Mouse (Mus musculus): ENCODE data around the gene Colca2.

Colca2 gene

DNA sequence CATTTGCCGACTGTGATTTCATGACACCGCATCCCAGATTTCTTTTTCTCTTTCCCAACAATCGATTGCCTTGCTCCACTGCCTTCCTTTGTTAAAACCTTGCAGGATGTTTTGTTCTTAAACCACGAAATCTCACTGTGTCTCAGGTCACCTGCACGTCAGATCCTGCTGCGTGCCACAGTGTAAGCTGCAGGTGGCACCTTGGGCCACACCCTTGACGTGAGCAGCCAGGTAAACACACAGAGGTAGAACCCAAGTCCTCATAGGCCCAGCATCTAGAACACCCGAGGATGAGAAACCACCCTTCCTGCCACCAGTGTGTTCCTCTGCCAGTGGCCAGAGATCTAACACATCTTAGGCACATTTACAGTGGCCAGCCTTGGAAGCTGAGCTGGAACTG lies 7.3 kb downstream of the Colca2 start:
- no peak for DNase-seq

DNA sequence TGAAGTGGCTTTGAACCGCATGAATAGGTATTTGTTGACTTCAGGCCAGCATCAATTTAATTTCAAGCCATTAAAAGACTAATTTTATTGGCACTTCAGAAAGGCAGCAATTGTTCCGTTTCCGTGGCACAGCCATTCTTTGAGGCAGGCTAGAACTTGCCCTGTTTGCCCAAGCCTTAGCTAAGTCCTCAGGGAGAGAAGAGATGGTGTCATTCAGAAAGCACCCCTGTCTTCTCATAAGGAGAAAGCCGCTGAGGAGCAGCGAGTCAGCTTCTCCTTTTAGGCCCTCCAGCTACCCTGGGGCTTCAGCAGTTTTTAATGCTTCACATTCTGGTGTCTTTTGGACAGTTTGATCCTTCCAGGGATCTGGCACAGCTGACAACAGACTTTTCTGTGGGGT lies 9.5 kb downstream of the Colca2 start:
- no peak for DNase-seq

DNA sequence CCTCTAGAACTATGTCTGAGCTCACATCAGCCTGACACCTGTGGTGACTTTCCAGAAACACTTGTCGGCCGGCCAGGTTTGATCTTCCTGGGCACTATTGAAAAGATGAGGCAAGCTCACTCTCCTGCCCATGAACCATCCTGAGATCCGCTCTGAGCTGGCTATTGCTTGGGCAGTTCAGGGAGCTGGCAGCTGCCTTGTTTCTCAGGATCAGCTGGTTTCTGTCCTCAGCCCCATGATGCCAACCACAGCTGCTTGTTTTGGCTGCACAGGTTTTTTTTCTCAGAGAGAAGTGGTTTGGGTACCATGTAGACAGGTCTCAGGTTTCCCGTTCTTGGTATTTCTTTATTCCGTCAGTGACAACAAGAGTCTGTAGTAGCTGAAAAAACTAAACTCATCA lies 19.9 kb downstream of the Colca2 start:
- DNase-seq, result no peak

- no peak for DNase-seq
These were observed 21.4 kb downstream of the Colca2 start for GRCm38 (mm10) chr9:51256780-51257502.

GRCm38 (mm10) chr9:51238741-51239385 lies 39.5 kb downstream of the Colca2 start:
- no peak for DNase-seq

DNA sequence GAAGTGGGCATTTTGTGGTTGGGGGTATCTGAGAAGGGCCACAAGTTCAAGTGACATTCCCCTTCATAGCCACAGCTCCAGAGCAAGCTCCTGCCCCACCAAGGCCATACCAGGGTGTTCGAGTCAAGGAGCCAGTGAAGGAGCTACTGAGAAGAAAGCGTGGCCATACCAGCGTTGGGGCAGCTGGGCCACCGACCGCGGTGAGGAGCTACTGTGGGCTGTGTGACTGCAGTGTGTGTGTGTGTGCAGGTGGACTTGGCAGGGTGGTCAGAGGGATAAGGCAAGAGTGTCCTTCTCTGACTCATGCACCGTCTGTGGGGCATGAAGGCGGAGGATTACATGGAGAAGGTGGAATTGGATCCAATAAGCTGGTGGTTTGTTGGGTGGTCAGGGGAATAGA lies 46.2 kb downstream of the Colca2 start:
- DNase-seq, result no peak

GRCm38 (mm10) chr9:51230701-51231389 lies 47.5 kb downstream of the Colca2 start:
- no peak for DNase-seq

- no peak for DNase-seq
These were observed 52.7 kb downstream of the Colca2 start for GRCm38 (mm10) chr9:51225636-51226166.
